Mouse (Mus musculus) liver, embryonic 12.5 days (tissue): ENCODE measurements around the gene Uqcc3. TPM values are rescaled to one million over a fixed set of nuclear protein-coding genes. Genes with fewer than 3 reads are reported as not detected.
"Not testable (repeated sequence)": the region's sequence is repeated elsewhere in the genome, so short reads cannot be mapped to it uniquely, and the experiment has no call there.

Source experiments
- ATAC-seq: fragments of 200-750 bp; cut with Nextera tagmentation; 2 replicates; pipeline ENCODE4 v1.8.0; 2017; ENCODE audit warnings: moderate number of reproducible peaks, mild to moderate bottlenecking, moderate library complexity
- H3K27ac ChIP-seq: fragments of 300-500 bp; sonication (generic); 2 replicates; pipeline ENCODE4 v1.5.1; 2016; ENCODE audit warnings: mild to moderate bottlenecking
- H3K27me3 ChIP-seq: fragments of 300-500 bp; sonication (generic); replicated peaks from 2 replicates; pipeline ENCODE4 v1.6.1; 2016; ENCODE audit warnings: mild to moderate bottlenecking, moderate library complexity
- H3K36me3 ChIP-seq: fragments of 300-500 bp; sonication (generic); 2 replicates; pipeline ENCODE4 v1.6.1; 2016; ENCODE audit warnings: mild to moderate bottlenecking, moderate library complexity
- H3K4me1 ChIP-seq: fragments of 300-500 bp; sonication (generic); 2 replicates; pipeline ENCODE4 v1.6.1; 2016
- H3K4me2 ChIP-seq: fragments of 300-500 bp; sonication (generic); 2 replicates; pipeline ENCODE4 v1.6.1; 2016; ENCODE audit warnings: mild to moderate bottlenecking, moderate library complexity
- H3K4me3 ChIP-seq: fragments of 300-500 bp; sonication (generic); 2 replicates; pipeline ENCODE4 v1.5.1; 2016; ENCODE audit warnings: mild to moderate bottlenecking, moderate library complexity
- H3K9ac ChIP-seq: fragments of 300-500 bp; sonication (generic); 2 replicates; pipeline ENCODE4 v1.6.1; 2016; ENCODE audit warnings: mild to moderate bottlenecking, moderate library complexity
- H3K9me3 ChIP-seq: fragments of 300-500 bp; sonication (generic); replicated peaks from 2 replicates; pipeline ENCODE4 v1.6.1; 2016; ENCODE audit warnings: mild to moderate bottlenecking, moderate library complexity
- WGBS: fragments of 180-500 bp; shearing (Covaris S2); methylation state at CpG from one replicate; pipeline ENCODE4 v1.1.7; 2016; ENCODE audit not compliant: insufficient replicate concordance; 5-methylcytosine and 5-hydroxymethylcytosine counted together
- polyA plus RNA-seq: library from polyadenylated mRNA; unstranded; fragments of >200 nt; fragmentation: Nextera tagmentation; extraction: Ambion mirVana; gene quantifications from 2 replicates; pipeline ENCODE4 v1.2.1, GENCODE M21; 2016

Gene Uqcc3
- polyA plus RNA-seq, 1 experiment from 2014 or later = 40.6 TPM

GRCm38 (mm10) chr19:8870838-8871237 lies 9.9 kb downstream of the Uqcc3 start:
- Histone ChIP-seq H3K4me3 (peak overlapping the region; percentile 78), H3K9ac (peak overlapping the region; percentile 91), H3K4me1 (peaks cover 40% of the 10 kb centered on the region), H3K27me3 (no peaks in the 10 kb centered on the region), H3K27ac (peak overlapping the region; percentile 86), H3K4me2 (peak overlapping the region; percentile 84), H3K36me3 (peaks cover 28% of the 10 kb centered on the region), H3K9me3 (no peaks in the 10 kb centered on the region)
- ATAC-seq = peak; percentile 22
- 27% methylated on average over 9 of the region's 9 CpGs for WGBS

- H3K4me2 ChIP-seq = peak overlapping the region; percentile 84
- 67% methylated on average over 3 of the region's 3 CpGs for WGBS
Observed at GRCm38 (mm10) chr19:8870381-8870780, 10.3 kb downstream of the Uqcc3 start.

GRCm38 (mm10) chr19:8864265-8864664 lies 16.5 kb downstream of the Uqcc3 start:
- H3K4me1 ChIP-seq = peaks cover 8% of the 10 kb centered on the region; the same call in 1 of the 2 replicates
- WGBS = 69% methylated on average over 6 of the region's 6 CpGs

More at GRCm38 (mm10) chr19:8870381-8870780, 10.3 kb downstream of the Uqcc3 start:
- H3K4me1 ChIP-seq = peaks cover 40% of the 10 kb centered on the region
- H3K9me3 ChIP-seq, ATAC-seq, H3K27me3 ChIP-seq: not testable (repeated sequence)
- H3K4me3 ChIP-seq = peak overlapping the region; percentile 78
- H3K9ac ChIP-seq = peak overlapping the region; percentile 91
- H3K36me3 ChIP-seq = peaks cover 23% of the 10 kb centered on the region
- peak overlapping the region; percentile 86 for H3K27ac ChIP-seq

GRCm38 (mm10) chr19:8859018-8859417 lies 21.7 kb downstream of the Uqcc3 start:
- 7% methylated on average over 1 of the region's 1 CpGs for WGBS
- H3K4me1 ChIP-seq = no peaks in the 10 kb centered on the region
- H3K9me3 ChIP-seq = no peaks in the 10 kb centered on the region
- no peak overlapping the region for H3K9ac ChIP-seq
- H3K4me2 ChIP-seq = no peak overlapping the region
- no peak overlapping the region for H3K4me3 ChIP-seq
- H3K27ac ChIP-seq = no peak overlapping the region
- H3K27me3 ChIP-seq = 0 out of 2 replicates have a peak, but pooled peaks cover 3% of the 10 kb centered on the region
- no peaks in the 10 kb centered on the region for H3K36me3 ChIP-seq
- peak; percentile 42; the same call in 1 of the 2 replicates for ATAC-seq

More at GRCm38 (mm10) chr19:8864265-8864664, 16.5 kb downstream of the Uqcc3 start:
- H3K9ac ChIP-seq = no peak overlapping the region
- ATAC-seq = no peak
- H3K27ac ChIP-seq = no peak overlapping the region
- H3K27me3 ChIP-seq = no peaks in the 10 kb centered on the region
- no peaks in the 10 kb centered on the region for H3K9me3 ChIP-seq
- no peak overlapping the region for H3K4me3 ChIP-seq
- H3K36me3 ChIP-seq = no peaks in the 10 kb centered on the region
- H3K4me2 ChIP-seq = no peak overlapping the region

- Histone ChIP-seq H3K4me2 (no peak overlapping the region), H3K4me3 (no peak overlapping the region), H3K9ac (no peak overlapping the region), H3K27me3 (0 out of 2 replicates have a peak, but pooled peaks cover 3% of the 10 kb centered on the region), H3K9me3 (no peaks in the 10 kb centered on the region), H3K36me3 (no peaks in the 10 kb centered on the region), H3K4me1 (no peaks in the 10 kb centered on the region), H3K27ac (no peak overlapping the region)
- no peak for ATAC-seq
- WGBS = 24% methylated on average over 4 of the region's 4 CpGs
Observed at GRCm38 (mm10) chr19:8857689-8858088, 23.0 kb downstream of the Uqcc3 start.

- 71% methylated on average over 3 of the region's 3 CpGs for WGBS
- H3K4me2 ChIP-seq = no peak overlapping the region
- H3K27ac ChIP-seq = no peak overlapping the region
- H3K4me1 ChIP-seq = peaks cover 2% of the 10 kb centered on the region; the same call in 1 of the 2 replicates
- H3K9ac ChIP-seq = no peak overlapping the region
- H3K27me3 ChIP-seq = 0 out of 2 replicates have a peak, but pooled peaks cover 7% of the 10 kb centered on the region
- H3K4me3 ChIP-seq = no peak overlapping the region
- H3K36me3 ChIP-seq = peaks cover 7% of the 10 kb centered on the region
- ATAC-seq = no peak
- H3K9me3 ChIP-seq = no peaks in the 10 kb centered on the region
Observed at GRCm38 (mm10) chr19:8853117-8853516, 27.6 kb downstream of the Uqcc3 start.

GRCm38 (mm10) chr19:8852236-8852928 lies 28.3 kb downstream of the Uqcc3 start:
- no peak for ATAC-seq
- Histone ChIP-seq H3K27ac (no peak overlapping the region), H3K4me3 (no peak overlapping the region), H3K4me1 (peaks cover 2% of the 10 kb centered on the region; the same call in 1 of the 2 replicates), H3K27me3 (0 out of 2 replicates have a peak, but pooled peaks cover 7% of the 10 kb centered on the region), H3K4me2 (no peak overlapping the region), H3K36me3 (peaks cover 14% of the 10 kb centered on the region), H3K9me3 (no peaks in the 10 kb centered on the region), H3K9ac (no peak overlapping the region)
- WGBS = 49% methylated on average over 10 of the region's 10 CpGs

- H3K9me3 ChIP-seq = no peaks in the 10 kb centered on the region
- no peak for ATAC-seq
Observed at GRCm38 (mm10) chr19:8851639-8852038, 29.1 kb downstream of the Uqcc3 start.

GRCm38 (mm10) chr19:8850402-8850901 lies 30.3 kb downstream of the Uqcc3 start, which contains the start of gene Lrrn4cl:
Gene Lrrn4cl, plus strand, starts transcription at chr19:8850768.
- no peak within 1 kb of the TSS for H3K27ac ChIP-seq
- H3K4me1 ChIP-seq = peaks cover 2% of the 10 kb centered on the region; the same call in 1 of the 2 replicates
- H3K9me3 ChIP-seq = no peaks in the 10 kb centered on the region
- 0 out of 2 replicates have a peak, but pooled peaks cover 4% of the 10 kb centered on the region for H3K27me3 ChIP-seq
- peaks cover 33% of the 10 kb centered on the region for H3K36me3 ChIP-seq
- H3K4me3 ChIP-seq = no peak within 1 kb of the TSS
- no peak within 1 kb of the TSS for H3K4me2 ChIP-seq
- 42% methylated on average over 7 of the region's 7 CpGs for WGBS
- ATAC-seq = 0 out of 2 replicates have a peak, but pooled peaks have one; percentile 32
- no peak within 1 kb of the TSS for H3K9ac ChIP-seq

More at GRCm38 (mm10) chr19:8851639-8852038, 29.1 kb downstream of the Uqcc3 start:
- no peak overlapping the region for H3K9ac ChIP-seq
- WGBS = 43% methylated on average over 7 of the region's 7 CpGs
- H3K36me3 ChIP-seq = peaks cover 21% of the 10 kb centered on the region
- H3K4me1 ChIP-seq = peaks cover 2% of the 10 kb centered on the region; the same call in 1 of the 2 replicates
- H3K27me3 ChIP-seq = 0 out of 2 replicates have a peak, but pooled peaks cover 7% of the 10 kb centered on the region
- H3K4me2 ChIP-seq = no peak overlapping the region
- H3K27ac ChIP-seq = no peak overlapping the region
- no peak overlapping the region for H3K4me3 ChIP-seq

GRCm38 (mm10) chr19:8848356-8848755 lies 32.4 kb downstream of the Uqcc3 start:
- Histone ChIP-seq H3K9me3 (no peaks in the 10 kb centered on the region), H3K4me2 (no peak overlapping the region), H3K4me1 (peaks cover 2% of the 10 kb centered on the region; the same call in 1 of the 2 replicates), H3K36me3 (peaks cover 41% of the 10 kb centered on the region), H3K4me3 (no peak overlapping the region), H3K27ac (no peak overlapping the region), H3K27me3 (0 out of 2 replicates have a peak, but pooled peaks cover 4% of the 10 kb centered on the region), H3K9ac (no peak overlapping the region)
- WGBS = 77% methylated on average over 5 of the region's 5 CpGs
- ATAC-seq = no peak

GRCm38 (mm10) chr19:8844371-8845129 lies 36.2 kb downstream of the Uqcc3 start:
- no peak overlapping the region for H3K4me3 ChIP-seq
- H3K27me3 ChIP-seq = no peaks in the 10 kb centered on the region
- H3K4me1 ChIP-seq = peaks cover 20% of the 10 kb centered on the region
- WGBS = 64% methylated on average over 5 of the region's 5 CpGs
- ATAC-seq = no peak
- no peaks in the 10 kb centered on the region for H3K9me3 ChIP-seq
- no peak overlapping the region for H3K4me2 ChIP-seq
- no peak overlapping the region for H3K27ac ChIP-seq
- no peak overlapping the region for H3K9ac ChIP-seq
- H3K36me3 ChIP-seq = peaks cover 57% of the 10 kb centered on the region
